Mouse (Mus musculus) kidney, embryonic 16.5 days (tissue): Measurements from ENCODE around the gene Rab25. TPM values are rescaled to one million over a fixed set of nuclear protein-coding genes. Genes with fewer than 3 reads are reported as not detected.

Experiments
- microRNA counts: library from miRNA; unstranded; fragments of <30 nt; microRNA quantifications from one replicate; lab custom pipeline; 2016
- microRNA-seq: library from miRNA; unstranded; fragments of <30 nt; microRNA quantifications from one replicate; pipeline ENCODE4, GENCODE M21; 2016
- polyA plus RNA-seq: library from polyadenylated mRNA; unstranded; fragments of >200 nt; fragmentation: Nextera tagmentation; extraction: Ambion mirVana; gene quantifications from 2 replicates; pipeline ENCODE4 v1.2.1, GENCODE M21; 2015

Gene Rab25
- polyA plus RNA-seq, 1 experiment from 2014 or later, result 17.3 TPM

MicroRNAs encoded within 50 kb of the gene (microRNA counts, 519-probe panel; counts per million panel counts)
- microRNA mmu-miR-1905 (lab: Ali Mortazavi, UCI), result 104 counts per million, percentile 35 among the panel's probes with 10 or more counts

Small RNA genes within 50 kb of the gene (microRNA-seq; reads per million reads assigned to microRNA genes)
- gene Mir1905, result not detected

Other genes starting within 250 kb of the Rab25 start
- gene Glmp, start 223.3 kb downstream of the Rab25 start, polyA plus RNA-seq, result 273 and 278 TPM in 2 replicates
- gene Tmem79, start 212.2 kb downstream of the Rab25 start, polyA plus RNA-seq, result 7.8 and 7.9 TPM in 2 replicates
- gene Smg5, start 212.0 kb downstream of the Rab25 start, polyA plus RNA-seq, result 54.7 and 61.8 TPM in 2 replicates
- gene Paqr6, start 183.7 kb downstream of the Rab25 start, polyA plus RNA-seq, result 19.1 and 22.1 TPM in 2 replicates
- 0.22 and 0.71 TPM in 2 replicates for gene Bglap3, start 175.6 kb downstream of the Rab25 start, polyA plus RNA-seq
- not detected in 2 replicates for gene Bglap2, start 169.6 kb downstream of the Rab25 start, polyA plus RNA-seq
- 0.56 TPM in 1 of 2 replicates, not detected in the other for gene Bglap, start 163.8 kb downstream of the Rab25 start, polyA plus RNA-seq
- 144 and 152 TPM in 2 replicates for gene Pmf1, start 138.0 kb downstream of the Rab25 start, polyA plus RNA-seq
- gene Slc25a44, start 123.2 kb downstream of the Rab25 start, polyA plus RNA-seq, result 21.7 and 22.2 TPM in 2 replicates
- 19.6 and 25.3 TPM in 2 replicates for gene Sema4a, start 87.1 kb downstream of the Rab25 start, polyA plus RNA-seq
- gene Lmna, start 38.3 kb downstream of the Rab25 start, polyA plus RNA-seq, result 89.9 and 100 TPM in 2 replicates
- gene Mex3a, start 15.9 kb downstream of the Rab25 start, polyA plus RNA-seq, result 18.6 and 20.7 TPM in 2 replicates
- 189 and 207 TPM in 2 replicates for gene Lamtor2, start 4.8 kb upstream of the Rab25 start, polyA plus RNA-seq
- gene Ubqln4, start 5.5 kb upstream of the Rab25 start, polyA plus RNA-seq, result 52.7 and 57.8 TPM in 2 replicates
- gene Ssr2, start 27.6 kb upstream of the Rab25 start, polyA plus RNA-seq, result 269 and 323 TPM in 2 replicates
- 103 and 119 TPM in 2 replicates for gene Arhgef2, start 57.7 kb upstream of the Rab25 start, polyA plus RNA-seq
- not detected in 2 replicates for gene Rxfp4, start 104.8 kb upstream of the Rab25 start, polyA plus RNA-seq
- gene Khdc4, start 137.5 kb upstream of the Rab25 start, polyA plus RNA-seq, result 92.2 and 97.3 TPM in 2 replicates
- 59.5 and 59.6 TPM in 2 replicates for gene Rit1, start 168.5 kb upstream of the Rab25 start, polyA plus RNA-seq
- 12.6 and 13.7 TPM in 2 replicates for gene Syt11, start 226.9 kb upstream of the Rab25 start, polyA plus RNA-seq